Mouse (Mus musculus): ENCODE measurements around the gene Cdk5. TPM values are rescaled to one million over a fixed set of nuclear protein-coding genes. Genes with fewer than 3 reads are reported as not detected.

The Cdk5 gene
- total RNA-seq, 2 experiments from 2014 or later: 132 TPM

DNA sequence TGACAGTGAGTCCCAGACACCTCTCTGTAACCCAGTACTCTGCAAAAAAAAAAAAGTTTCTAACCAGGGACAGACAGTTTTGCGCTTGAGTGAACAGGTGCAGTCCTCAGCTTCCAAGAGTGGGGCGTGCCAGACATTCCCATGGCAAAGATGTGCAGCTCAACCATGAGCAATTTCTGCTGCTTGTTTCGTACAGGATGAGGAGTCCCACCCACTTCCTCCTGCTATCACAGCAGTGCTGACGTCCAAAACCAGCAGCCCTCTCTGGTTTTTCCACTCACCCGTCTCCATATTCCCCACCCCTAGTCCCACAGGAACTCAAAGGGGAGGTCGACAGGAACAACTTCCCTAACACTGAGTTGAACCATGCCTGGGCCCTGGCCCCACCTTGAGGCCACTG is 38.9 kb downstream of the Cdk5 start:
- intact Hi-C loops (cut with DNase I): no loop called here
- DNase-seq (ENCODE audit: low spot score in 2 of 2): peak in 1 of 2 experiments; percentile 86

DNA sequence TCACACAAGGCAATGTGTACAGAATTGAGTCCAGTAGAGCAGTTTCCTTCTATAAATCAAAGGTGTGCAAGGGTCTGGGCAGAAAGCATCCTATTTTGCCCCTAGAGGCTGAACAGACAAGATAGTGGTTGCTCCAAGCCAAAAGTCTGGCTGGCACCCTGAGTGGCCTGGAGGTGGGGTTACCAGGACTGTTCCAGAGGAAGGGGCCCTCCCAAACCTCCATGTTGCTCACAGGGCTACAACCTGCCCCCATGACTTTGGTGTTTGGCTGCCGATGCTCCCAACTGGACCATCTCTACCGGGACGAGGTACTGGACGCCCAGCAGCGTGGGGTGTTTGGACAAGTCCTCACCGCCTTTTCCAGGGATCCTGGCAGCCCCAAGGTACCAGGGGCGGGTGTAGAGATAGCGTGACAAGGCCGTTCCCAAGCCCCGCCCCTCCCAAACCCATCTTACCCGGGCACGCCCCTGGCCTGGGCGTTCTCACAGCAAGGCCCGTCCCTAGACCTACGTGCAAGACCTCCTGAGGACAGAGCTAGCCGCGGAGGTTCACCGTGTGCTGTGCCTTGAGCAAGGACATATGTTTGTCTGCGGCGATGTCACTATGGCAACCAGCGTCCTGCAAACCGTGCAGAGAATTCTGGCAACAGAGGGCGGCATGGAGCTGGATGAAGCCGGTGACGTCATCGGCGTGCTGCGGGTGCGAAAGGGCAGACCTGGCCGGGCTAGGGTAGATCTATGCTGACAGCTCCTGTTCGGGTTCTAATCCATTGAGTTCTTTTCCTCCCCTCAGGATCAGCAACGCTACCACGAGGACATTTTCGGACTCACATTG is 40.1 kb downstream of the Cdk5 start:
- DNase-seq (ENCODE audit: low spot score in 2 of 2): peak; percentile 94
- intact Hi-C loops (cut with DNase I): no loop called here

DNA sequence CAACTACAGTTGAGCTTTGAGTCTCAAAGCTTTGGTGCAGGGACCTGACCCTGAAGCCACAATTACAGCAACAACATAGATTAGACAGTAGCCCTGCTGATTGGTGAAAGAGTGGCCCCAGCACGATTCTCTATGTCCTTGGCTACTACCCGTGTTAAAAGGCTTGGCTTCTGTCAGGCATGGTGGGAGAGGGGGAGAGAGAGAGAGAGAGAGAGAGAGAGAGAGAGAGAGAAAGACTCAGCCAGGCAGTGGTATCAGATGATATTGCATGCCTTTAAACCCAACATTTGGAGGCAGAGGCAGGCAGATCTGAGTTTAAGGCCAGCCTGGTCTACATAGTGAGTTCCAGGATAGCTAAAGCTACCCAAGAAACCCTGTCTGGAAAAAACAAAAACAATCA is 41.3 kb downstream of the Cdk5 start:
- intact Hi-C loops (cut with DNase I): no loop called here
- DNase-seq (ENCODE audit: low spot score in 2 of 2): no peak

DNA sequence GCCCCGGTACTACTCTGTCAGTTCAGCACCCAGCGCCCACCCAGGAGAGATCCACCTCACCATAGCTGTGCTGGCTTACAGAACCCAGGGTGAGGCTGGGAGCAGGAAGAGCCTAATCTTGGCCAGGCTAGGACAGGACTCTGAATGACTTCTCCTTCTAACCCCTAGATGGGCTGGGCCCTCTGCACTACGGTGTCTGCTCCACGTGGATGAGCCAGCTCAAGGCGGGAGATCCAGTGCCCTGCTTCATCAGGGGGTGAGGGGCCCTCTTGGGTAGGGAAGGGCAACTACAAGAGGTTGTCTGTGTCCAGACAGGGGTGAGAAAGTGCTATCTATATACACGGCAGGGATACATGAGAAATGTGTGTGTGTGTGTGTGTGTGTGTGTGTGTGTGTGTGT is 41.8 kb downstream of the Cdk5 start:
- intact Hi-C loops (cut with DNase I): no loop called here
- no peak for DNase-seq (ENCODE audit: low spot score in 2 of 2)

DNA sequence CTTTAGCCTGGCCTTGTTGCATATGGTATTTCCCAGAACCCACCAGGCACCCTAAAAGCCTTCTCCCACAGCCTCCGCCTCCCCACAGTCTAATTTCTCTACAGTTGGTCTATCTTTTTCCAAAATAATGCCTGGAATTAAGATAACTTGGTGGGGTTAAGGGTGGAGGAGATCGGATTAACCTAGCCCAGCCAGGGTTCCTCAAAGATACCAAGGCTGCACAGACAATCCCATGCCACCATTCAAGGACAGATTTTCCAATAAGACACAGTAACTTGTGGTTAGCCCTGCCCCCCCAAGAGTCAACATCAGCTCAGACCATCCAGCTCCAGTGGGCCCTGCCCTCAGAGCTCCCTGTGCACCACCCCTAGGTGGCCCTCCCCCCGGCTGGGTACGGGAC is 42.8 kb downstream of the Cdk5 start:
- DNase-seq (ENCODE audit: low spot score in 2 of 2): no peak
- intact Hi-C loops (cut with DNase I): no loop called here

DNA sequence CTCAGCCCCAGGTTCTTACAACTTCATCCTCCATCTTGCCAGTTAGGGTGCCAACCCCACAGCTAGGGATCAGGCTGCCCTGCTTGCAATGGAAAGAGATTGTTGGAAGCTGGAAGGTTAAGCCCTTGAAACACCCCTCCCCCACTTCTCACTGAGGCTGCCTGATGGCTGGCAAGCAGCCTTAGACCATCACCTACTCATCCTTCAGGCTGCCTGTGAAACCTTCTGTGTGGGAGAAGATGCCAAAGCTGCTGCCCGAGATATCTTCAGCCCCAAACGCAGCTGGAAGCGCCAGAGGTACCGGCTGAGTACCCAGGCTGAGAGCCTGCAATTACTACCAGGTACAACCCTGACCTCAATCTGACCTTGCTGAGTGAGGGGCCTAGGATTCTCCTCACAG is 43.8 kb downstream of the Cdk5 start:
- peak; percentile 26 to 54 for DNase-seq (ENCODE audit: low spot score in 2 of 2)

DNA sequence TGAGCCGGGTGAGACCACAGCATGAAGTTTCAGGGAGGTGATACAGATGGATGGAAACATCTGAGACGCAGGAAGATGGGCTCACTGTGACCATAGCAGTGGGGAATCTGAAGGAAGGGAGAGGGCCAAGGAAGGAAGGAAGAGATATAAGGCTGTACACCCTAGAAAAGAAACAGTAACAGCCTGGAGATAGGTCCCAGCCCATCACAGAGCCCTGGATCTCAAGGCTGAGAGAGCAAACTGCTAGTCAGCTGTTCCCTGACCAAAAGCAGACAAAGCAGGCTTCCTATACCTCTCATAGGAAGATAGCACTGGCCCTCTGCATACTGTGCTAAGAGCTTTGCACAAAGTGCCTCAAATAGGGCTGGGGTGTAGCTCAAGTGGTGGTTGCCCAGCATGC is 44.6 kb downstream of the Cdk5 start:
- intact Hi-C loops (cut with DNase I): no loop called here
- no peak for DNase-seq (ENCODE audit: low spot score in 2 of 2)

More for the DNA sequence above, 43.8 kb downstream of the Cdk5 start:
- intact Hi-C loops (cut with DNase I): no loop called here

DNA sequence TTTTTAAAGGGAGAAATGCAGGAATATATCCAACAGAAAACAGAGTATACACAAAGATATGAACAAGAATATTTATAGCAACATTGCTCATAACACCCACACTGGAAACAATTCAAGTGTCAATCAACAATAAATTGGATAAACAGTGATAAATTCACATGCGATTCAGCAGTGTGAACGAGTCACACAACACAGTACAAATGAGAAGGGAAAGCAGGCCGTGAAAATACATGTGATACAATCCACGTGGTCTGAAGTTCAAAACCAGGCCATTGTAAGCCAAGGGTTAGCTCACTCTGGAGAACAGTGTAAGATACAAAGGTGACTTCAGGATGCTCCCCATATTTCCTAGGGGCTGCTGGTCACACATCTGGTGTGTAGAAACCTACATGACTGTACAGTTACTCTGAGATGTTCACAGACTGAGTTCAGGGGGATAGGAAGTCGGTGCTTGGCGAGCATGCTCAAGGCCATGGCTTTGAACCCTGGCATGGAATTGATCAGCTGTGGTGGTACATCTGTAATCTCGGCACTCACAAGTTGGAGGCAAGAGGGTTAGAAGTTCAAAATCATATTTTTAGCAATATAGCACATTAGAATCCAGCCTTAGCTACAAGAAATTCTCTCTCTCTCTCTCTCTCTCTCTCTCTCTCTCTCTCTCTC is 48.5 kb downstream of the Cdk5 start:
- no peak for DNase-seq (ENCODE audit: low spot score in 2 of 2)
- intact Hi-C loops (cut with DNase I): no loop called here

DNA sequence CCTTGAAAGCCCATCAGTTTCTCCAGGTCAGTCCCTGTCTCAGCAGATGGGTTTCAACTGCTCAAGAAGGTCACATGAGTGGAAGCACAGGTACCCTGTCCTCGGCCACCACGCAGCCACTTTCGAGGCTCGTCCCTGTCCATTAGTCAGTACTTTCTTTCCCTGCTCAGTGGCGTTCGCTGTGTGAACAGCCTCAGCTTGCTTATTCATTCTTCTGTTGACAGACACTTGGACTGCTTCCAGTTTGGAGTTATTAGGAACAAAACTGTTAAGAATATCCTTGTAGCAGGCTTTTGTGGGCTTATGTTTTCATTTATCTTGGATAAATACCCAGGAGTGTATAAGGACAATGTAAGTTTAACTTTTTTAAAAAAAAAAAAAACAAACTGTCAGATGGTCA is 49.1 kb downstream of the Cdk5 start:
- DNase-seq (ENCODE audit: low spot score in 2 of 2): no peak
- intact Hi-C loops (cut with DNase I): no loop called here

DNA sequence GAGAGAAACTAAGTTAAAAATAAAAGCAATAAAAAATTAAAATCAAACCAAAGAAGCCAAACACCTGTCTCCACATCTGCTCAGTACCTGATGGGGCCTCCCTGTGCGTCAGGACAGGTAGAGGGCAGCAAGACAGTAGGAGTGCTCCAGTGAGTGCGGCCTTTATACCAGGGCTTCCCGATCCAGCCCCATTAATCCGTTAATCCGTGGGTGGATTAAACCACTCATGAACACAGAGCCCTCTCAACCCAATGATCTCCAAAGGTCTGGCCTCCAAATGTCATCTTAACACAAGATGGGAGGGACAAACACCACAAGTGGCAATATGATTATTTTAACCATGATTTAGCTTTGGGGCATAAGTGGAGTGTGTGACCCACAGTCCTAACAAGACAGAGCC is 49.5 kb downstream of the Cdk5 start:
- no peak for DNase-seq (ENCODE audit: low spot score in 2 of 2)
- intact Hi-C loops (cut with DNase I): no loop called here

DNA sequence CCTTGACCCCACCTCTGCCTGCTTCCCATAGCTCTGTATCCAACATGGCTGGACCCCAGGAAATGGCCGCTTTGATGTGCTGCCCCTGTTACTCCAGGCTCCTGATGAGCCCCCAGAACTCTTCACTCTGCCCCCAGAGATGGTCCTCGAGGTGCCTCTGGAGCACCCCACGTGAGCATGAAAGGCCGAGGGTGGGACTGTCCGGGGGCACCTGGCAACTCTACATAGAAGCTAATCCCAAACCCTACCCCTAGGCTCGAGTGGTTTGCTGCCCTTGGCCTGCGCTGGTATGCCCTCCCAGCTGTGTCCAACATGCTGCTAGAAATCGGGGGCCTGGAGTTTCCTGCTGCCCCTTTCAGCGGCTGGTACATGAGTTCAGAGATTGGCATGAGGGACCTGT is 53.6 kb downstream of the Cdk5 start:
- no peak for DNase-seq (ENCODE audit: low spot score in 2 of 2)
- intact Hi-C loops (cut with DNase I): no loop called here

Other genes with a start within 250 kb of the Cdk5 start
- 10 to 100 TPM; 22.5 to 30.1 TPM for gene Kcnh2, start 71.9 kb downstream of the Cdk5 start, total RNA-seq (2021)
- gene Nos3, start 58.7 kb downstream of the Cdk5 start, total RNA-seq (2021): 1 to 10 TPM; 8.0 to 9.5 TPM
- 1 to 10 TPM; 2.3 to 3.0 TPM for gene Atg9b, start 31.4 kb downstream of the Cdk5 start, total RNA-seq (2021)
- 10 to 100 TPM; 41.3 to 54.2 TPM for gene Abcb8, start 29.9 kb downstream of the Cdk5 start, total RNA-seq (2021)
- under 1 TPM in 1 of 2 experiments, not detected in 1; 0.73 TPM for gene Asic3, start 10.1 kb downstream of the Cdk5 start, total RNA-seq (2021)
- 10 to 100 TPM; 28.5 to 33.2 TPM for gene Slc4a2, start 307 bp upstream of the Cdk5 start, total RNA-seq (2021)
- 100 to 1,000 TPM; 130 to 137 TPM for gene Fastk, start 21.8 kb upstream of the Cdk5 start, total RNA-seq (2021)
- gene Tmub1, start 24.3 kb upstream of the Cdk5 start, total RNA-seq (2021): 10 to 100 TPM; 25.9 to 27.3 TPM
- 100 to 1,000 TPM; 505 to 511 TPM for gene Agap3, start 28.6 kb upstream of the Cdk5 start, total RNA-seq (2021)
- under 1 TPM; 0.32 to 0.76 TPM for gene Gbx1, start 103.7 kb upstream of the Cdk5 start, total RNA-seq (2021)
- gene Asb10, start 117.4 kb upstream of the Cdk5 start, total RNA-seq (2021): not detected
- gene 4931409K22Rik, start 133.3 kb upstream of the Cdk5 start, total RNA-seq (2021): not detected
- 10 to 100 TPM; 80.6 to 81.4 TPM for gene Abcf2, start 153.9 kb upstream of the Cdk5 start, total RNA-seq (2021)
- gene Chpf2, start 163.2 kb upstream of the Cdk5 start, total RNA-seq (2021): 10 to 100 TPM; 68.8 to 77.3 TPM
- 100 to 1,000 TPM in 1 of 2 experiments, 10 to 100 TPM in 1; 93.4 to 105 TPM for gene Smarcd3, start 200.9 kb upstream of the Cdk5 start, total RNA-seq (2021)

Measured in left cerebral cortex, postnatal 25 days (tissue).